Mouse (Mus musculus) olfactory bulb, adult 2 months (tissue): ENCODE results near the gene Galntl5.

Experiments used
- CTCF ChIP-seq: fragments of 200-500 bp; IDR thresholded peaks from 2 replicates; pipeline ENCODE4 v1.5.1; 2012; ENCODE audit warnings: low read depth, mild to moderate bottlenecking, low read length, moderate library complexity; ENCODE audit not compliant: insufficient read depth
- POLR2A ChIP-seq: fragments of 200-500 bp; IDR thresholded peaks from 2 replicates; pipeline ENCODE4 v1.6.1; 2012; ENCODE audit warnings: mild to moderate bottlenecking, low read depth, low read length, moderate library complexity; ENCODE audit not compliant: insufficient read depth

DNA sequence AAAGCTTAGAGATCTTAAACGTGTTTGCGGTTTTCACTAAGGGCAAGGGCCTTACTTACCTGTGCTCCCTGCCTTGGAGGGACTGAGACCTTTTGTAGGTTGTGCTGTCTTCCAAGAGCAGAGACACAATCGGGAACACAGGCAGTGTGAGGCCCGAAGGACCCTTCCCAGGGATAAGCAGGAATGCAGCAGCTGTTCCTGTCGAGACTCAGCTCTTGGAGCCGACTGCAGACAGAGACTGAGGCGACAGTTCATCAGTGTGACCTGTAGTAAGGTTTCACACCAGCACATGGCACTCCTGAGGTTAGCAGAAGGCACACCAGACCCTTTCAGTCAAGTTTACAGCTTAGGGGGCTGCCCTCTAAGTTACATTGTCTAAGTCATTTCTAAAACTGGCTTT, 81.0 kb downstream of the Galntl5 start:
- TF ChIP-seq CTCF (no peak), POLR2A (no peak)
